In the genomic region with DNA sequence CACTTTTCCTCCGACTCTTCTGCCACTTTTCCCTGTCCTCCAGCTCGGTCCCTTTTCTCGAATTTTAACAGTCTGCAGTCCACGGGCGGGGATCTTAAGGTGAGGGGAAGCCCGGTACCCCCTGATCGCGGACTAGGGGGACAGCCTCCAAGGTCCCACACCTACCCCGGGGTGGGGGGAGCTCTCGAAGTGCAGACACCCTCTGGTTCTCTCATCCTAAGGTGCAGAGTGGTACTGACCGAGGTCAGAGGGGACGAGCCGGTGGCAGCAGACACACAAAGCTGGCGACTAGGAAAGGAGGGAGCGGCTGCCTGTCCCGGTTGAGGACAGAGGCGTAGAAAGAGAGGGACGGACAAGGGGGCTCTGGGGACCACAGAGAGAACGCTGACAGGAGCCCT, we compare ENCODE assay signal across 8 mouse cellular contexts. TPM values are rescaled to one million over a fixed set of nuclear protein-coding genes. Genes with fewer than 3 reads are reported as not detected.
DNase-seq lines count a peak whose midpoint lies in the region; ATAC-seq and TF ChIP-seq lines count a peak whose summit lies in the region.

No protein-coding gene starts in this region.

- H3K9me3 ChIP-seq in heart, embryonic 12.5 days (replicated peaks) = no peaks in the 10 kb centered on the region
- no peaks in the 10 kb centered on the region for H3K9me3 ChIP-seq in ES-Bruce4 (replicated peaks; ENCODE audit: control insufficient read depth, insufficient read depth, low read length, poor library complexity, severe bottlenecking)
- H3K9me3 ChIP-seq in intestine, postnatal 0 days (ENCODE audit: control insufficient read depth) = no peaks in the 10 kb centered on the region

- peak overlapping the region; percentile 88 for H3K9ac ChIP-seq in heart, embryonic 12.5 days
- H3K9ac ChIP-seq in ES-Bruce4 (ENCODE audit: low read depth, poor library complexity, severe bottlenecking) = peak overlapping the region; percentile 96
- H3K9ac ChIP-seq in intestine, postnatal 0 days (ENCODE audit: low read depth, low read length) = peak overlapping the region; percentile 93

- TF ChIP-seq EP300 in ES-Bruce4 (IDR thresholded peaks at IDR 0.05; ENCODE audit: insufficient read depth, low read depth, low read length) = no peak

- no peaks in the 10 kb centered on the region for H3K27me3 ChIP-seq in heart, embryonic 12.5 days (replicated peaks)
- H3K27me3 ChIP-seq in ES-Bruce4 (ENCODE audit: control insufficient read depth, insufficient read depth, low read length, poor library complexity, severe bottlenecking) (no peaks in the 10 kb centered on the region), myocyte (ENCODE audit: control insufficient read depth, insufficient read depth, insufficient read length) (no peaks in the 10 kb centered on the region)
- H3K27me3 ChIP-seq in intestine, postnatal 0 days (replicated peaks; ENCODE audit: control insufficient read depth, insufficient read depth, low read length) = no peaks in the 10 kb centered on the region

- H3K4me1 ChIP-seq in heart, embryonic 12.5 days (replicated peaks) = peaks cover 26% of the 10 kb centered on the region
- no peaks in the 10 kb centered on the region for H3K4me1 ChIP-seq in ES-Bruce4 (ENCODE audit: control insufficient read depth, insufficient read depth, low read length)
- no peaks in the 10 kb centered on the region for H3K4me1 ChIP-seq in intestine, postnatal 0 days (replicated peaks; ENCODE audit: control insufficient read depth, insufficient read depth, low read length)

- H3K27ac ChIP-seq in heart, embryonic 12.5 days (ENCODE audit: poor library complexity, severe bottlenecking) = peak overlapping the region; percentile 86
- peak overlapping the region; percentile 76 for H3K27ac ChIP-seq in ES-Bruce4 (ENCODE audit: insufficient read depth, low read length)
- peak overlapping the region; percentile 90 for H3K27ac ChIP-seq in intestine, postnatal 0 days (ENCODE audit: low read depth, low read length)

- peaks cover 3% of the 10 kb centered on the region; the same call in 1 of the 2 replicates for H3K36me3 ChIP-seq in heart, embryonic 12.5 days
- H3K36me3 ChIP-seq in ES-Bruce4 (ENCODE audit: control insufficient read depth, insufficient read depth, low read length, poor library complexity, severe bottlenecking) = peaks cover 7% of the 10 kb centered on the region
- H3K36me3 ChIP-seq in intestine, postnatal 0 days (ENCODE audit: control insufficient read depth, insufficient read depth) = no peaks in the 10 kb centered on the region
- H3K36me3 ChIP-seq in myocyte (ENCODE audit: control insufficient read depth, insufficient read depth) = peaks cover 4% of the 10 kb centered on the region

- DNase-seq in heart, adult 8-10 months (ENCODE audit: low spot score) = no peak
- no peak for DNase-seq in embryo, embryonic 11 days
- no peak for DNase-seq in adrenal gland, postnatal 4 days (ENCODE audit: low spot score in 2 of 2)

- no peak for TF ChIP-seq CTCF in ES-Bruce4 (IDR thresholded peaks at IDR 0.05; ENCODE audit: low read depth, low read length)
- no peak for TF ChIP-seq CTCF in intestine, postnatal 0 days (IDR thresholded peaks at IDR 0.05; ENCODE audit: low read depth)

- peak overlapping the region; percentile 75 for H3K4me3 ChIP-seq in heart, embryonic 12.5 days
- peak overlapping the region; percentile 98 for H3K4me3 ChIP-seq in ES-Bruce4 (ENCODE audit: low read depth, low read length)
- peak overlapping the region; percentile 89 for H3K4me3 ChIP-seq in intestine, postnatal 0 days (ENCODE audit: low read depth, low read length)
- H3K4me3 ChIP-seq in myocyte = peak overlapping the region; percentile 97

- WGBS in heart, embryonic 12.5 days = 0% methylated on average over 19 of the region's 19 CpGs
- 0% methylated on average over 19 of the region's 19 CpGs for WGBS in intestine, postnatal 0 days

- ATAC-seq in heart, embryonic 12.5 days (ENCODE audit: insufficient number of reproducible peaks, low FRiP score) = peak; percentile 48
- ATAC-seq in erythroblast, adult 5-6 weeks (replicated peaks; ENCODE audit: low FRiP score, poor library complexity, severe bottlenecking) = peak; percentile 63
- peak; percentile 24 for ATAC-seq in intestine, postnatal 0 days

- peaks cover 52% of the 10 kb centered on the region for H3K79me2 ChIP-seq in myocyte (ENCODE audit: control insufficient read depth, insufficient read depth)

- H3K4me2 ChIP-seq in heart, embryonic 12.5 days = peak overlapping the region; percentile 83
- peak overlapping the region; percentile 87 for H3K4me2 ChIP-seq in intestine, postnatal 0 days (replicated peaks; ENCODE audit: low read depth)
- peak overlapping the region; percentile 86 for H3K4me2 ChIP-seq in myocyte (ENCODE audit: low read depth)

- peak overlapping the region; percentile 67 for H3ac ChIP-seq in myocyte (ENCODE audit: control insufficient read depth, insufficient read length)

- no peak for TF ChIP-seq POLR2A in ES-Bruce4 (IDR thresholded peaks at IDR 0.05; ENCODE audit: insufficient read depth, low read length)
- no peak for TF ChIP-seq POLR2A in myocyte (IDR thresholded peaks at IDR 0.05; ENCODE audit: insufficient read length, low read depth)

TF ChIP-seq in myocyte, 11 proteins besides CTCF, POLR2A, EP300 and RAD21:
- TF ChIP-seq MAX (IDR thresholded peaks at IDR 0.05; ENCODE audit: low read depth) = no peak
- TF ChIP-seq MYOG (IDR thresholded peaks at IDR 0.05; ENCODE audit: control insufficient read depth in 1 of 3, insufficient read depth in 1 of 3, insufficient read length in 2 of 3, low read depth in 2 of 3) = no peak
- TF ChIP-seq REST (IDR thresholded peaks at IDR 0.05; ENCODE audit: insufficient read depth, insufficient read length) = no peak
- TF ChIP-seq TCF12 (IDR thresholded peaks at IDR 0.05; ENCODE audit: insufficient read depth, poor library complexity, severe bottlenecking) = no peak
- TF ChIP-seq USF1 (IDR thresholded peaks at IDR 0.05; ENCODE audit: low read depth) = no peak
- TF ChIP-seq POLR2AphosphoS2 (IDR thresholded peaks at IDR 0.05; ENCODE audit: insufficient read length, low read depth) = no peak
- no peak for TF ChIP-seq TCF3 (IDR thresholded peaks at IDR 0.05; ENCODE audit: insufficient read length, low read depth)
- no peak for TF ChIP-seq E2F4 (IDR thresholded peaks at IDR 0.05; ENCODE audit: insufficient read depth)
- TF ChIP-seq SRF (IDR thresholded peaks at IDR 0.05; ENCODE audit: control insufficient read depth, insufficient read length, low read depth) = no peak
- no peak for TF ChIP-seq CEBPB (IDR thresholded peaks at IDR 0.05; ENCODE audit: insufficient read depth, poor library complexity, severe bottlenecking)
- no peak for TF ChIP-seq MYOD1 (IDR thresholded peaks at IDR 0.05; ENCODE audit: control insufficient read depth in 1 of 3, insufficient read length in 2 of 3, low read depth in 2 of 3)

RNA-seq across cellular contexts. Expression of gene Stk38, which starts 0.6 kb away (rescaled TPM):
- 91.0 and 94.3 TPM in 2 replicates for polyA plus RNA-seq in heart, embryonic 12.5 days (2016; fragmentation: Nextera tagmentation; extraction: Ambion mirVana)
- 10 to 100 TPM; 26.4 to 31.4 (median 29.0) TPM for total RNA-seq in heart, adult 8-10 months (2022)
- polyA plus RNA-seq in ES-Bruce4 (2011; ENCODE audit: insufficient read depth, insufficient read length, low read depth, missing spikeins) (171 TPM in 2 replicates), myocyte (2012; fragmentation: generic; extraction: Trizol) (28.3 TPM)
- total RNA-seq in erythroblast, adult 5-6 weeks (2015; ENCODE audit: low replicate concordance) = 34.9 and 93.6 TPM in 2 replicates
- 47.2 and 57.4 TPM in 2 replicates for total RNA-seq in erythroblast, adult 5-6 weeks (2017; ENCODE audit: low replicate concordance)
- 51.5 and 59.5 TPM in 2 replicates for polyA plus RNA-seq in intestine, postnatal 0 days (2015; fragmentation: Nextera tagmentation; extraction: Ambion mirVana)
- total RNA-seq in adrenal gland, postnatal 4 days (2021) = 10 to 100 TPM; 90.2 to 94.9 TPM

RNA-seq across cellular contexts. Expression of gene Srsf3, which starts 25.2 kb away (rescaled TPM):
- 406 and 412 TPM in 2 replicates for polyA plus RNA-seq in heart, embryonic 12.5 days (2016; fragmentation: Nextera tagmentation; extraction: Ambion mirVana)
- total RNA-seq in heart, adult 8-10 months (2022) = 10 to 100 TPM; 52.6 to 73.3 (median 70.5) TPM
- polyA plus RNA-seq in ES-Bruce4 (2011; ENCODE audit: insufficient read depth, insufficient read length, low read depth, missing spikeins) = 541 and 557 TPM in 2 replicates
- 154 and 174 TPM in 2 replicates for total RNA-seq in erythroblast, adult 5-6 weeks (2015; ENCODE audit: low replicate concordance)
- 208 and 211 TPM in 2 replicates for total RNA-seq in erythroblast, adult 5-6 weeks (2017; ENCODE audit: low replicate concordance)
- 257 TPM in 2 replicates for polyA plus RNA-seq in intestine, postnatal 0 days (2015; fragmentation: Nextera tagmentation; extraction: Ambion mirVana)
- 98.2 TPM for polyA plus RNA-seq in myocyte (2012; fragmentation: generic; extraction: Trizol)
- total RNA-seq in adrenal gland, postnatal 4 days (2021) = 100 to 1,000 TPM; 235 to 271 TPM

RNA-seq across cellular contexts. Expression of gene Kctd20, which starts 55.5 kb away (rescaled TPM):
- polyA plus RNA-seq in heart, embryonic 12.5 days (2016; fragmentation: Nextera tagmentation; extraction: Ambion mirVana) = 75.8 and 77.5 TPM in 2 replicates
- total RNA-seq in heart, adult 8-10 months (2022) = 10 to 100 TPM; 33.5 to 58.8 (median 54.0) TPM
- polyA plus RNA-seq in ES-Bruce4 (2011; ENCODE audit: insufficient read depth, insufficient read length, low read depth, missing spikeins) (75.3 and 77.9 TPM in 2 replicates), myocyte (2012; fragmentation: generic; extraction: Trizol) (34.8 TPM)
- total RNA-seq in erythroblast, adult 5-6 weeks (2015; ENCODE audit: low replicate concordance) = 81.7 and 150 TPM in 2 replicates
- total RNA-seq in erythroblast, adult 5-6 weeks (2017; ENCODE audit: low replicate concordance) = 178 and 221 TPM in 2 replicates
- 25.6 and 27.0 TPM in 2 replicates for polyA plus RNA-seq in intestine, postnatal 0 days (2015; fragmentation: Nextera tagmentation; extraction: Ambion mirVana)
- 10 to 100 TPM; 79.8 to 86.5 TPM for total RNA-seq in adrenal gland, postnatal 4 days (2021)
